Mouse (Mus musculus) CH12.LX (cell line): ENCODE data around the gene Tmem9. TPM values are rescaled to one million over a fixed set of nuclear protein-coding genes. Genes with fewer than 3 reads are reported as not detected.

ENCODE experiments used
- DNase-seq: peaks from one replicate; pipeline ENCODE4 v3.0.0-alpha.2; 2013; ENCODE audit errors: extremely low read depth
- H3K27ac ChIP-seq: 2 replicates; pipeline ENCODE4 v1.5.1; 2012; ENCODE audit warnings: low read depth, mild to moderate bottlenecking, control low read depth, moderate library complexity; ENCODE audit not compliant: insufficient read depth
- H3K27me3 ChIP-seq: replicated peaks from 2 replicates; pipeline ENCODE3; 2012; ENCODE audit warnings: inconsistent platforms
- H3K36me3 ChIP-seq, 2 experiments: replicated peaks in 1 of 2; 2 replicates each; pipeline versions ENCODE3 to v1.6.1; 2012; ENCODE audit warnings: inconsistent platforms in 1 of 2, low read length in 1 of 2, mild to moderate bottlenecking in 1 of 2, mixed read lengths in 1 of 2, moderate library complexity in 1 of 2; ENCODE audit not compliant: control insufficient read depth in 1 of 2, insufficient read depth in 1 of 2
- H3K4me1 ChIP-seq, 2 experiments: 2 replicates each; pipeline ENCODE4 v1.6.1; 2012; ENCODE audit warnings: inconsistent platforms in 1 of 2, moderate library complexity in 1 of 2; ENCODE audit not compliant: insufficient read depth in 2 of 2, control insufficient read depth in 1 of 2
- H3K4me2 ChIP-seq: 2 replicates; pipeline ENCODE4 v1.6.1; 2012; ENCODE audit warnings: low read depth, mild to moderate bottlenecking, control low read depth; ENCODE audit not compliant: poor library complexity, insufficient read depth, severe bottlenecking
- H3K4me3 ChIP-seq, 3 experiments: fragments of 150-350 bp in 1 of 3; sonication (generic) in 1 of 3; replicated peaks in 1 of 3; 2 replicates each; pipeline versions ENCODE3 to v1.5.1; 2011 to 2012; ENCODE audit warnings: low read depth in 2 of 3, low read length in 2 of 3, mild to moderate bottlenecking in 2 of 3, moderate library complexity in 2 of 3, control low read depth in 1 of 3, improper control_type of control experiment in 1 of 3, inconsistent platforms in 1 of 3, mixed read lengths in 1 of 3; ENCODE audit not compliant: poor library complexity in 1 of 3
- H3K79me2 ChIP-seq: replicated peaks from 2 replicates; pipeline ENCODE4 v1.6.1; 2012; ENCODE audit warnings: mild to moderate bottlenecking, moderate library complexity; ENCODE audit not compliant: control insufficient read depth, poor library complexity, insufficient read depth, severe bottlenecking; ENCODE audit errors: extremely low read depth
- H3K9ac ChIP-seq: 2 replicates; pipeline ENCODE4 v1.6.1; 2012; ENCODE audit warnings: low read depth, mild to moderate bottlenecking, control low read depth, moderate library complexity; ENCODE audit not compliant: insufficient read depth
- H3K9me3 ChIP-seq: replicated peaks from 2 replicates; pipeline ENCODE3; 2012; ENCODE audit warnings: low read length, inconsistent platforms, mixed read lengths
- BHLHE40 ChIP-seq: IDR thresholded peaks from 2 replicates; pipeline ENCODE4 v1.6.1; 2011; ENCODE audit warnings: mild to moderate bottlenecking, low read depth, low read length, improper control_type of control experiment
- E2F4 ChIP-seq: IDR thresholded peaks from 2 replicates; pipeline ENCODE4 v1.6.1; 2011; ENCODE audit warnings: low read depth, low read length, improper control_type of control experiment; ENCODE audit not compliant: insufficient replicate concordance
- ELF1 ChIP-seq: IDR thresholded peaks from 2 replicates; pipeline ENCODE4 v1.6.1; 2014; ENCODE audit warnings: low read depth, mild to moderate bottlenecking, inconsistent platforms, low read length, improper control_type of control experiment
- ETS1 ChIP-seq: conservative IDR thresholded peaks from 2 replicates; pipeline ENCODE4 v1.6.1; 2012; ENCODE audit warnings: low read depth, mild to moderate bottlenecking, inconsistent platforms, low read length, improper control_type of control experiment, moderate library complexity
- JUN ChIP-seq: IDR thresholded peaks from 2 replicates; pipeline ENCODE4 v1.6.1; 2011; ENCODE audit warnings: low read depth, mild to moderate bottlenecking, low read length, improper control_type of control experiment, moderate library complexity; ENCODE audit not compliant: insufficient read depth
- JUND ChIP-seq: conservative IDR thresholded peaks from 2 replicates; pipeline ENCODE4 v1.6.1; 2011; ENCODE audit warnings: low read depth, low read length, improper control_type of control experiment
- KAT2A ChIP-seq: IDR thresholded peaks from 2 replicates; pipeline ENCODE4 v1.6.1; 2012; ENCODE audit warnings: low read length, improper control_type of control experiment, inconsistent platforms; ENCODE audit not compliant: insufficient replicate concordance
- MAFK ChIP-seq: IDR thresholded peaks from 2 replicates; pipeline ENCODE4 v1.6.1; 2011; ENCODE audit warnings: low read length, improper control_type of control experiment; ENCODE audit not compliant: insufficient replicate concordance
- MAX ChIP-seq: IDR thresholded peaks from 2 replicates; pipeline ENCODE4 v1.6.1; 2011; ENCODE audit warnings: low read length, improper control_type of control experiment
- MEF2A ChIP-seq: IDR thresholded peaks from 2 replicates; pipeline ENCODE4 v1.6.1; 2014; ENCODE audit warnings: low read depth, mild to moderate bottlenecking, inconsistent platforms, low read length, improper control_type of control experiment, borderline replicate concordance
- MXI1 ChIP-seq: IDR thresholded peaks from 2 replicates; pipeline ENCODE4 v1.6.1; 2011; ENCODE audit warnings: mild to moderate bottlenecking, low read depth, low read length, improper control_type of control experiment
- MYC ChIP-seq: IDR thresholded peaks from 2 replicates; pipeline ENCODE4 v1.6.1; 2011; ENCODE audit warnings: low read depth, mild to moderate bottlenecking, improper control_type of control experiment, low read length
- NRF1 ChIP-seq: IDR thresholded peaks from 2 replicates; pipeline ENCODE4 v1.6.1; 2014; ENCODE audit warnings: low read depth, mild to moderate bottlenecking, inconsistent platforms, low read length, improper control_type of control experiment, moderate library complexity
- POLR2A ChIP-seq: IDR thresholded peaks from 2 replicates; pipeline ENCODE4 v1.6.1; 2011; ENCODE audit warnings: low read depth, mild to moderate bottlenecking, improper control_type of control experiment, low read length
- POLR2AphosphoS2 ChIP-seq: IDR thresholded peaks from 2 replicates; pipeline ENCODE4 v1.6.1; 2011; ENCODE audit warnings: low read depth, low read length, improper control_type of control experiment
- RCOR1 ChIP-seq: conservative IDR thresholded peaks from 2 replicates; pipeline ENCODE4 v1.6.1; 2012; ENCODE audit warnings: low read depth, mild to moderate bottlenecking, inconsistent platforms, low read length, improper control_type of control experiment
- SIN3A ChIP-seq: IDR thresholded peaks from 2 replicates; pipeline ENCODE4 v1.6.1; 2012; ENCODE audit warnings: low read length, improper control_type of control experiment, inconsistent platforms
- SMC3 ChIP-seq: IDR thresholded peaks from 2 replicates; pipeline ENCODE4 v1.6.1; 2011; ENCODE audit warnings: low read depth, low read length, improper control_type of control experiment
- TBP ChIP-seq: conservative IDR thresholded peaks from 2 replicates; pipeline ENCODE4 v1.6.1; 2011; ENCODE audit warnings: low read depth, low read length, improper control_type of control experiment
- UBTF ChIP-seq: IDR thresholded peaks from 2 replicates; pipeline ENCODE4 v1.6.1; 2012; ENCODE audit warnings: low read depth, mild to moderate bottlenecking, inconsistent platforms, low read length, improper control_type of control experiment, moderate library complexity
- USF2 ChIP-seq: conservative IDR thresholded peaks from 2 replicates; pipeline ENCODE4 v1.6.1; 2011; ENCODE audit warnings: low read depth, low read length, improper control_type of control experiment
- ZC3H11A ChIP-seq: IDR thresholded peaks from 2 replicates; pipeline ENCODE4 v1.6.1; 2012; ENCODE audit warnings: low read depth, mild to moderate bottlenecking, inconsistent platforms, low read length, improper control_type of control experiment
- ZNF384 ChIP-seq: IDR thresholded peaks from 2 replicates; pipeline ENCODE4 v1.6.1; 2012; ENCODE audit warnings: low read depth, low read length, improper control_type of control experiment, inconsistent platforms
- dilution Hi-C: fragments of 300-500 bp; cut with MboI; formaldehyde crosslinking; loops from 2 replicates; pipeline ENCODE4 v1.14.3; 2020; ENCODE audit warnings: low sequenced_read_pairs; ENCODE audit not compliant: extremely low pct_unique_long_range_greater_than_20kb, extremely low pct_ligation_motif_present
- in situ Hi-C: fragments of 300-500 bp; cut with MboI; formaldehyde crosslinking; loops from 3 replicates; pipeline ENCODE4 v1.14.3; 2019; ENCODE audit warnings: low sequenced_read_pairs, low pct_ligation_motif_present, low pct_unique_long_range_greater_than_20kb, mixed read lengths
- polyA plus RNA-seq: library from polyadenylated mRNA; unstranded; fragments of >175 nt; gene quantifications from 2 replicates; pipeline ENCODE4 v1.2.1, GENCODE M21; 2012; ENCODE audit warnings: low read depth; ENCODE audit not compliant: insufficient read length
- total RNA-seq, 2 experiments: library from RNA; depleted of rRNA; stranded (reverse); fragments of 300-350 nt in 1 of 2; fragments of >200 nt in 1 of 2; gene quantifications; 2 replicates each; pipeline ENCODE4 v1.2.3; 2012 to 2014

The Tmem9 gene
- total and polyA plus RNA-seq, 3 experiments, result 22.2 to 28.2 (median 23.9) TPM

DNA sequence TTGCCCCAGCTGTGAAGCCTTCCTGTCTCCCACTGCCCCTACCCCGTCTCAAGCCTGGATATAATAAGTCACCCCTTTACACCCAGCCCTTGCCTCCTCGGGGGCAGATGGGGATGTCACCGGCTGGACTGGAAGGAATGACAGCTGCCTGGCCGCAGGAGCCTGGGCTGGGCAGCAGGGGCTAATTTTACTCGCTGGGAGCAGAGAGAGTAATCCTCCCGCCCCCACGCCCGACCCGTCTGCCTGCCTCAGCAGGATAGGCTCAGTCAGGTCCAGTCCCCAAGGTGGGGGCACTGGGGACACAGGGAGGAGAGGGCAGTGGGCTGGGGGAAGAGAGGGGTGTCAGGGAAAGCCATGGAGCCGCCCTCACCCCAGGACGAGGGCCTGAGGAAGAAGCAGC, 44.6 kb downstream of the Tmem9 start, which contains the start of gene Cacna1s:
Gene Cacna1s, plus strand, starts transcription at position 204 of the 400 bp plus-strand sequence.
- DNase-seq, result no peak

DNA sequence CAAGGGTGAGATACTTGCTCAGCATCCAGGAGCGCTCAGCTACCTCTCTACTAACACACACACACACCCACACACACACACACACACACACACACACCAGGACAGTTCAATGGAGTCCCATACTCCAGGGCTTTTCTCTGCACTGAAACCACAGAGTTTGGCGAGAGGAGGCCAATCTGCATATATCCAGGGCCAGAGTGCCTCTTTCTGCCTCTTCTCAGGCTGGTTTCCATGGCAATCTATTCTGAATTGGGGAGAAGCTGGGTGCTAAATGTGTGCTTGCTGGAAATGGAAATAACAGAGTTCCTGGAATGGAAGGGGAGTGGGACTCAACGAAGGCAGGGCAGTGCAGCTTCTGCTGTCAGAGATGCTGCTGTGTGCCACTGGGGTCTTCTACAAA, 47.8 kb downstream of the Tmem9 start:
- TF ChIP-seq ELF1 (no peak), NRF1 (no peak), E2F4 (no peak), BHLHE40 (no peak), ETS1 (no peak)
- Histone ChIP-seq H3K79me2 (no peaks in the 10 kb centered on the region), H3K27ac (no peak overlapping the region), H3K9me3 (no peaks in the 10 kb centered on the region), H3K4me2 (no peak overlapping the region), H3K9ac (no peak overlapping the region), H3K4me1 (no peaks in the 10 kb centered on the region), H3K27me3 (peaks cover 58% of the 10 kb centered on the region), H3K4me3 (no peak overlapping the region), H3K36me3 (no peaks in the 10 kb centered on the region)
- in situ Hi-C loops, result no loop called here
- dilution Hi-C loops, result no loop called here
- no peak for DNase-seq

More for the DNA sequence above, 44.6 kb downstream of the Tmem9 start, which contains the start of gene Cacna1s:
- H3K36me3 ChIP-seq, result no peaks in the 10 kb centered on the region
- no peak within 1 kb of the TSS for H3K4me3 ChIP-seq
- in situ Hi-C loops, result no loop called here
- peaks cover 52% of the 10 kb centered on the region for H3K27me3 ChIP-seq
- H3K4me1 ChIP-seq, result no peaks in the 10 kb centered on the region
- no peak within 1 kb of the TSS for H3K27ac ChIP-seq
- H3K9me3 ChIP-seq, result no peaks in the 10 kb centered on the region
- H3K79me2 ChIP-seq, result no peaks in the 10 kb centered on the region
- H3K4me2 ChIP-seq, result no peak within 1 kb of the TSS
- H3K9ac ChIP-seq, result no peak within 1 kb of the TSS
- TF ChIP-seq JUND (no peak), UBTF (no peak), KAT2A (no peak), SMC3 (no peak), TBP (no peak), MXI1 (no peak), POLR2A (no peak), MEF2A (no peak), ZC3H11A (no peak), MAFK (no peak), ZNF384 (no peak), SIN3A (no peak), MAX (no peak), ELF1 (no peak), POLR2AphosphoS2 (no peak), USF2 (no peak), MYC (no peak), RCOR1 (no peak), JUN (no peak), NRF1 (no peak)
- TF ChIP-seq, all 38 proteins: peak for 0
- dilution Hi-C loops, result no loop called here
